Mouse (Mus musculus) intestine, embryonic 16.5 days (tissue): ENCODE data around the gene Mical2. TPM values are rescaled to one million over a fixed set of nuclear protein-coding genes. Genes with fewer than 3 reads are reported as not detected.

Source experiments
- ATAC-seq: fragments of 200-750 bp; cut with Nextera tagmentation; 2 replicates; pipeline ENCODE4 v1.8.0; 2017; ENCODE audit warnings: moderate TSS enrichment, moderate library complexity
- H3K27ac ChIP-seq: fragments of 300-500 bp; sonication (generic); 2 replicates; pipeline ENCODE4 v1.5.1; 2014; ENCODE audit warnings: mild to moderate bottlenecking, low read length
- H3K27me3 ChIP-seq: fragments of 300-500 bp; sonication (generic); replicated peaks from 2 replicates; pipeline ENCODE4 v1.6.1; 2014; ENCODE audit warnings: low read length, control low read depth, mixed read lengths; ENCODE audit not compliant: control insufficient read depth, insufficient read depth
- H3K36me3 ChIP-seq: fragments of 300-500 bp; sonication (generic); 2 replicates; pipeline ENCODE4 v1.6.1; 2014; ENCODE audit warnings: low read length, control low read depth; ENCODE audit not compliant: control insufficient read depth, insufficient read depth
- H3K4me1 ChIP-seq: fragments of 300-500 bp; sonication (generic); 2 replicates; pipeline ENCODE4 v1.6.1; 2014; ENCODE audit warnings: low read length, control low read depth, mixed read lengths; ENCODE audit not compliant: control insufficient read depth, insufficient read depth
- H3K4me2 ChIP-seq: fragments of 300-500 bp; sonication (generic); 2 replicates; pipeline ENCODE4 v1.6.1; 2014; ENCODE audit warnings: low read depth, low read length, control low read depth
- H3K4me3 ChIP-seq: fragments of 300-500 bp; sonication (generic); 2 replicates; pipeline ENCODE4 v1.5.1; 2014; ENCODE audit warnings: mild to moderate bottlenecking, low read length
- H3K9ac ChIP-seq: fragments of 300-500 bp; sonication (generic); 2 replicates; pipeline ENCODE4 v1.6.1; 2014; ENCODE audit warnings: low read depth, low read length
- H3K9me3 ChIP-seq: fragments of 300-500 bp; sonication (generic); 2 replicates; pipeline ENCODE4 v1.6.1; 2016; ENCODE audit warnings: low read length, control low read depth; ENCODE audit not compliant: control insufficient read depth
- WGBS: fragments of 180-500 bp; shearing (Covaris S2); extraction: QIAGEN DNeasy Blood & Tissue Kit; methylation state at CpG from one replicate; pipeline ENCODE4 v1.1.7; 2014; 5-methylcytosine and 5-hydroxymethylcytosine counted together
- polyA plus RNA-seq: library from polyadenylated mRNA; unstranded; fragments of >200 nt; fragmentation: Nextera tagmentation; extraction: Ambion mirVana; gene quantifications from 2 replicates; pipeline ENCODE4 v1.2.1, GENCODE M21; 2015

The Mical2 gene
- polyA plus RNA-seq, 1 experiment from 2014 or later = 18.3 TPM

DNA sequence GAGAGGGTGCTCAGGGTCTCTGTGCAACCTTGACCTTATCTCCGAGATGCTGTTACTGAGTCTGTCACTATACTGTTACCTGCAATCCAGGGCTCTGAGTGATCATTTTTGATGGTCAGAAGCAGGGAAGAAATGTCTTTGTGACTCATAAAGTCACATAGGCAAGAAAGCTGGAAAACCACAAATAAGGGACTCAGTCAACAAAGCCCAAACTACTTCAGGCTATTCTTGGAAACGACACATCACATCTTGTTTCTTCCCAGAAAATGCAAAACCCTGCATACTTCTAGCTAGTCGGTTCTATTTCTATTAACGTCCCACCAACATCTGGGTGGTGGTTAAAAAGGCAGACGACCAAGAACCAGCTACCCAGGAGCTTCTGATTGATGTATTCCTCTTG lies 41.6 kb downstream of the Mical2 start:
- Histone ChIP-seq H3K27me3 (no peaks in the 10 kb centered on the region), H3K4me2 (no peak overlapping the region), H3K36me3 (0 out of 2 replicates have a peak, but pooled peaks cover 2% of the 10 kb centered on the region), H3K4me3 (no peak overlapping the region), H3K4me1 (peaks cover 41% of the 10 kb centered on the region), H3K9ac (no peak overlapping the region), H3K27ac (no peak overlapping the region), H3K9me3 (no peaks in the 10 kb centered on the region)
- 79% methylated on average over 5 of the region's 5 CpGs for WGBS
- ATAC-seq = no peak

DNA sequence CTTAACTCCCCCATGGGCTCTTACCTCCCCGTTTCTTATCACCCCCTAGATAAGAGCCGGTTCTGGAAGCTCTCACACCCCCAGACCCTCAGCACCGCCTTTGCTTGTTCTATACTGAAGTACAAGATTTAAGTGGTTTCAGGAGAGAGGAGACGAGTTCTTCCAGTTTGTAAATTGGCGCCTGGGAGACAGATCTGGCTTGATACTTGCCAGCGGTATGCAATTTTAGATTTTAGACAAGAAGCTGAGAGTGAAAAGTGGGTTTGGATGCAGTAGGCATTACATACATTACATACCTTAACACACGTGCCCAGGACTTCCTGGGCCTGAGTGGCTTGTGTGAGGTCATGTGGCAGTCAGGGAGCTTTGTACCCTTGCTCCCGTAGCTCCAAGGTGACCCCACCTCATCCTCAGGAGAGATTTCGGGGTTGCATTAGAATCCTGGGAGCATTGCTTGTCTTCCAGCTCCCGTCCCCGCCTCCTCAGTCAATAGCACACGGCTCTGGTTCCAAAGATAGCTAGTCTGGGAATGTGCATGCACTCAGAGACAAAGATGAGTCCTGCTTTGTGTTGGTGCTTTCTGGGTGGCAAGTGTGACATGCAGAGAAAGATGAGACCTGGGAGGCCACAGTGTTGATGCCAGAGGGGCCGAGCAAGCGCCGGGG lies 43.2 kb downstream of the Mical2 start:
- no peak for ATAC-seq
- Histone ChIP-seq H3K9me3 (no peaks in the 10 kb centered on the region), H3K36me3 (0 out of 2 replicates have a peak, but pooled peaks cover 2% of the 10 kb centered on the region), H3K27me3 (no peaks in the 10 kb centered on the region), H3K27ac (peak overlapping the region; percentile 76), H3K4me3 (no peak overlapping the region), H3K4me2 (no peak overlapping the region), H3K4me1 (peaks cover 53% of the 10 kb centered on the region), H3K9ac (no peak overlapping the region)
- 63% methylated on average over 15 of the region's 15 CpGs for WGBS

DNA sequence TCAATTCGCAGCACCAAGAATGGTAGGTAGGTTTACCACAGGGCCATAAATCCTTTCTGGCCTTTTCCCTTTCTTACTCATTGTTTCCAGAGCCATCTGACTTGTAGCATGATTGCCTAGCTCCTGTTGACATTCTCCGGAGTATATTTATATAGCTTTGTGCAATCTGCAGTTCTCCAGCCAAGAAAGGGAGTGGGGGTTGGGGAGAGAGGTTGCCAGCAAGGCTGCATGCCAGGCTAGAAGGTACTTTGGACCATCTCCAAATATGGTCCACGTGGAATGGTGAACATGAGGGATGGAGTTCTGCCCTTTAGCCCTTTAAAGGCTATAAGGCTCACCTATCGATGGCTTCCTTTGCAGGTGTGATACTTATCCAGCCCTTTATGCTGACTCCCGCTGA lies 45.2 kb downstream of the Mical2 start:
- Histone ChIP-seq H3K27me3 (no peaks in the 10 kb centered on the region), H3K36me3 (0 out of 2 replicates have a peak, but pooled peaks cover 2% of the 10 kb centered on the region), H3K4me1 (peaks cover 60% of the 10 kb centered on the region), H3K27ac (peak overlapping the region; percentile 76), H3K4me3 (no peak overlapping the region), H3K9me3 (no peaks in the 10 kb centered on the region), H3K9ac (no peak overlapping the region), H3K4me2 (no peak overlapping the region)
- ATAC-seq = peak; percentile 69
- WGBS = 49% methylated on average over 5 of the region's 5 CpGs

DNA sequence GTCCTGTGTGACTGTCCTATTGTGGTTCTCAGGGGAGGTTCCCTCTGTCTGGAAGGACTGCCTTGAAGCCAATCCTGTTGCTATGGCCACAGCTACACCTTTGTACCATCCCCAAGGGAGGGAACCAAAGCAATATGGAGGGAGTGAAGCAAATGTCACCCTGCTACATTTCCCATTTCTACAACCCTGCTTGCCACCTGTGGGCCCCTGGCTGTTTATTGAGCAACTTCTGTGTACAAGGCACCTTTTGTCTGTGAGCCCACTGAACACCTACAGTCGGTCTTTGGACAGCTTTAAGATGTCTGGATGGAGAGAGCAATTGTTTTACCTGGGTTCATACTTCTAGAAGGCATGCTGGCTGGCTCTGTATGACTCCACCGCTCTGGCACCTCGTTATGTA lies 46.0 kb downstream of the Mical2 start:
- Histone ChIP-seq H3K4me3 (no peak overlapping the region), H3K9me3 (no peaks in the 10 kb centered on the region), H3K36me3 (0 out of 2 replicates have a peak, but pooled peaks cover 2% of the 10 kb centered on the region), H3K9ac (no peak overlapping the region), H3K4me1 (peaks cover 63% of the 10 kb centered on the region), H3K27me3 (no peaks in the 10 kb centered on the region), H3K4me2 (no peak overlapping the region), H3K27ac (peak overlapping the region; percentile 61)
- no peak for ATAC-seq
- WGBS = 80% methylated on average over 3 of the region's 3 CpGs

DNA sequence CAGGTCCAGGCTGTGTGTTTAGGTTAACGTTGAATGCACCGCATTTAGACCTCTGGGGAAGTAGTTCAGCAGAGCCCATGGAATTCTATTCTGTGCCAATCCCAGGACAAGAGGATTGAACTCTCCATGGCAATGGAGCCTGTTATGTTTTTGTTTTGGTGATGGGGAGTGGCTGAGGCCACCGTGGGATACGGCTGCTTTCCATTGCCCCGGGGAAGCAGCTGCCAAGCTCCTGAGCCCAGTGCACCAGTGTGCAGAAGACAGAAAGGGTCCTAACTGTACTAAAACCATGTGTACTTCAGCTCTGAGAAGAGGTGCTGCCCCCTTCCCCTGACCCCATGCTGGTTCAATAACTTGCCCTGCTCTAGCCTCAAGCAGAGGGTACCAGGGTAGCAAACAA lies 47.0 kb downstream of the Mical2 start:
- peaks cover 65% of the 10 kb centered on the region for H3K4me1 ChIP-seq
- ATAC-seq = no peak
- WGBS = 65% methylated on average over 5 of the region's 5 CpGs
- no peaks in the 10 kb centered on the region for H3K9me3 ChIP-seq
- no peak overlapping the region for H3K4me2 ChIP-seq
- 0 out of 2 replicates have a peak, but pooled peaks cover 2% of the 10 kb centered on the region for H3K36me3 ChIP-seq
- no peak overlapping the region for H3K27ac ChIP-seq
- H3K4me3 ChIP-seq = no peak overlapping the region
- H3K27me3 ChIP-seq = no peaks in the 10 kb centered on the region
- H3K9ac ChIP-seq = no peak overlapping the region

DNA sequence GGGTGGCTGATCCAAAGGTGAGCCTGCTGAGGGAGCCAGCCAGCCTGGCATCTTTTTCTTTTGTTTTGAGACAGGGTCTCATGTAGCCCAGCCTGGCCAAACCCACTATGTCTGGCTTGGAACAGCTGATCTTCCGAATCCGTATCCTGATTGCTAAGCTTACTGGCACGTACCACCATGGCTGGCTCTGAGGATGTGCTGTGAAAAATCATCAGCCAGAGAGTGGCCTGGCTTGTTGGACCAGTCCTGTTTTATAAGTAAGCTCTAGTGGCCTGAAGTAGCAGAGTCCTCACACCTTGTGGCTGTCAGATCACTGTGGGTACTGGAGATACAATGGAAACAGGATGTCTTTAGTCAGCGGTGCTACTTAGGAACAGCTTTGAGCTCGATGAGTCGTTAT lies 47.8 kb downstream of the Mical2 start:
- ATAC-seq = no peak
- H3K4me3 ChIP-seq = no peak overlapping the region
- H3K9me3 ChIP-seq = no peaks in the 10 kb centered on the region
- no peak overlapping the region for H3K4me2 ChIP-seq
- peaks cover 68% of the 10 kb centered on the region for H3K4me1 ChIP-seq
- H3K36me3 ChIP-seq = 0 out of 2 replicates have a peak, but pooled peaks cover 2% of the 10 kb centered on the region
- H3K27ac ChIP-seq = no peak overlapping the region; the same call in 1 of the 2 replicates
- WGBS = 70% methylated on average over 6 of the region's 6 CpGs
- H3K27me3 ChIP-seq = no peaks in the 10 kb centered on the region
- peak overlapping the region; percentile 8; the same call in 1 of the 2 replicates for H3K9ac ChIP-seq

DNA sequence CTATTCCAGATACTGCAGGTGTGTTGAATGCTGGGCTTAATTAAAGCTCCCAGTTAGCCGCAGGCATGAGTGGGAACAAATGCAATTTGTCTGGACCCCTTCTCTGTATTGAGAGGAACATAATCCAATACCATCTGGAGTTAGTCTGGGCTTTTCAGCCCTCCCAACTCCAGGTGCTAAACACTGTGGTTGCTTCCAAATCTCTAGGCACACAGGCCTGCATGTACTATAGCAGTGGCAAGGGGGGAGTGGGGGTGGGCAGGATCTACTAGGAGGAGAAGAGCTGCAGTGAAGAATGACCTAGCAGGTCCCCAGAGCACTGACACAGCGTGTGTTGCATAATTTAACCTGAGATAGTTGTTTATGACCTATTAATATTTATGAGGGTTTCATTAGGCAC lies 49.0 kb downstream of the Mical2 start:
- peak; percentile 44 for ATAC-seq
- Histone ChIP-seq H3K4me1 (peaks cover 65% of the 10 kb centered on the region), H3K36me3 (0 out of 2 replicates have a peak, but pooled peaks cover 2% of the 10 kb centered on the region), H3K4me2 (no peak overlapping the region), H3K9me3 (no peaks in the 10 kb centered on the region), H3K4me3 (no peak overlapping the region), H3K27ac (peak overlapping the region; percentile 39), H3K27me3 (no peaks in the 10 kb centered on the region), H3K9ac (no peak overlapping the region)
- WGBS = 53% methylated on average over 2 of the region's 2 CpGs

DNA sequence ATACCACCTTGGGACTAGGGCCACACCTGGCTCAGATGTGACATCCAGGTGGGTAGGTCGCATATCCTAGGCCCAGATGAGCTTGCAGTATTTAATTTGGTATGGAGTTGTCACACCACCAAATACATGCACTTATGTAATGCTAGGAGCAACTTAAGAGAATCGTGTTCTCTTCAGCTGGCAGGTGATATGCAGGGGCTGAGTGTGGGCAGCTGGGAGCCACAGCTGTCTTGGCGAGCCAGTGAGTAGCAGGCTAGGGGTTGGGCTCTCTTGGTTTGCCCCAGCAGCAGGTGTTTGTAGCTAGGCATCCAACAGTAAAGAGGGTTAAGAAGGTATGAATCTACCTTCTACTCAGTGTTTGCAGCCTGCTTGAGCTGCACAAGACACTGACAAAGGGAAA lies 49.4 kb downstream of the Mical2 start:
- Histone ChIP-seq H3K9ac (no peak overlapping the region), H3K27me3 (no peaks in the 10 kb centered on the region), H3K4me3 (no peak overlapping the region), H3K27ac (peak overlapping the region; percentile 70), H3K4me2 (no peak overlapping the region), H3K4me1 (peaks cover 65% of the 10 kb centered on the region), H3K9me3 (no peaks in the 10 kb centered on the region), H3K36me3 (0 out of 2 replicates have a peak, but pooled peaks cover 2% of the 10 kb centered on the region)
- no peak; the same call in 1 of the 2 replicates for ATAC-seq
- WGBS = 47% methylated on average over 3 of the region's 3 CpGs

DNA sequence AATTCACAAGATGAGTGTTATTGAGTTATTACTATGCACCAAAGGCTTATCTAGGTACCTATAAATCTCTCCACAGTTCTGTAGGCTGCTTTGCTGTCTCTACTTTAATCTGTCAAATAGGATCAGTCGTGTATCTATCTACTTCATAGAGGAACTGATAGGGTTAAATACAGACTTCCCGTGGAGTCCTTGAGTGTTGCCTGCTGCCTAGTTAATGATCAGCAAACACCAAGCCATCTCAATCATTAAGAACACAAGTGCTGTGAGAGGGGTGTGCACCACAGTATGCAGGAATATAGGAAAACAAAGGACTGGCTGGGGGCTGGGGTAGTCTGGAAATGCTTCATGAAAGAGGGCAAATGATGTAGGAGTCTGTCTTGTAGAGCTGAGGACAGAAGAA lies 50.2 kb downstream of the Mical2 start:
- WGBS = 28% methylated on average over 2 of the region's 2 CpGs

More for the DNA sequence above, 50.2 kb downstream of the Mical2 start:
- Histone ChIP-seq H3K9me3 (no peaks in the 10 kb centered on the region), H3K4me3 (no peak overlapping the region), H3K4me1 (peaks cover 64% of the 10 kb centered on the region), H3K36me3 (0 out of 2 replicates have a peak, but pooled peaks cover 2% of the 10 kb centered on the region), H3K4me2 (peak overlapping the region; percentile 24; the same call in 1 of the 2 replicates), H3K27ac (peak overlapping the region; percentile 76), H3K9ac (no peak overlapping the region), H3K27me3 (no peaks in the 10 kb centered on the region)
- peak; percentile 73 for ATAC-seq
